Mouse (Mus musculus): ENCODE measurements around the gene Mt1. TPM values are rescaled to one million over a fixed set of nuclear protein-coding genes. Genes with fewer than 3 reads are reported as not detected.
"Not testable (repeated sequence)": the region's sequence is repeated elsewhere in the genome, so short reads cannot be mapped to it uniquely, and the experiment has no call there.

Gene Mt1
- polyA plus RNA-seq (2015; fragmentation: Nextera tagmentation; extraction: Ambion mirVana) = 2,068 and 2,262 TPM in 2 replicates

DNA sequence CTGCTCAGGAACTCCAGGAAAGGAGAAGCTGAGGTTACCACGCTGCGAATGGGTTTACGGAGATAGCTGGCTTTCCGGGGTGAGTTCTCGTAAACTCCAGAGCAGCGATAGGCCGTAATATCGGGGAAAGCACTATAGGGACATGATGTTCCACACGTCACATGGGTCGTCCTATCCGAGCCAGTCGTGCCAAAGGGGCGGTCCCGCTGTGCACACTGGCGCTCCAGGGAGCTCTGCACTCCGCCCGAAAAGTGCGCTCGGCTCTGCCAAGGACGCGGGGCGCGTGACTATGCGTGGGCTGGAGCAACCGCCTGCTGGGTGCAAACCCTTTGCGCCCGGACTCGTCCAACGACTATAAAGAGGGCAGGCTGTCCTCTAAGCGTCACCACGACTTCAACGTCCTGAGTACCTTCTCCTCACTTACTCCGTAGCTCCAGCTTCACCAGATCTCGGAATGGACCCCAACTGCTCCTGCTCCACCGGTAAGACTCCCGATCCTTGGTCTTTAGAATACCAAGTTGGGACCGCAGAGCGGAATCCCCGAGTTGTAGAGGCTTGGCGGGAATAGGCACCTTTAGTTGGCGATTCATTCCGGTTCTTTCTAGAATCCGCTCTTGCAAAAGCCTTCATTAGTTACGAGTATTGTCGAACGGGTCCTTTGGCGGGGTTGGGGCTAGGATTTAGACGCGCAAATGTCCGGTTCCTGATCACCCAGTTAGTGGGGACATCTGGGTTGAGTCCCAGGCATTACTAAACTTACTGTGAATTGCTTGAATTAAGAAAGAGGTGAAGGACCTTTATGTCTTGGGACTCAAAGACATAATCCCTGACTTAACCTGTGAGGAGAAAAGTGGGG is at the start of gene Mt1:
Mt1 (plus strand) TSS at position 226 of the 856 bp plus-strand sequence.
- peak; percentile 86 for ATAC-seq
- peak within 1 kb of the TSS; percentile 87 for H3K27ac ChIP-seq (ENCODE audit: low read depth, low read length)
- under 1% methylated on average over 50 of the region's 50 CpGs for WGBS
- H3K4me3 ChIP-seq (ENCODE audit: low read depth, low read length) = peak within 1 kb of the TSS; percentile 65
- H3K4me2 ChIP-seq (replicated peaks; ENCODE audit: low read depth) = peak within 1 kb of the TSS; percentile 67
- H3K27me3 ChIP-seq (replicated peaks; ENCODE audit: control insufficient read depth, insufficient read depth, low read length) = no peaks in the 10 kb centered on the region
- H3K36me3 ChIP-seq (ENCODE audit: control insufficient read depth, insufficient read depth) = no peaks in the 10 kb centered on the region
- H3K4me1 ChIP-seq (replicated peaks; ENCODE audit: control insufficient read depth, insufficient read depth, low read length) = no peaks in the 10 kb centered on the region
- TF ChIP-seq CTCF (IDR thresholded peaks at IDR 0.05; ENCODE audit: low read depth) = no peak
- peak within 1 kb of the TSS; percentile 67 for H3K9ac ChIP-seq (ENCODE audit: low read depth, low read length)
- no peaks in the 10 kb centered on the region for H3K9me3 ChIP-seq (ENCODE audit: control insufficient read depth)

DNA sequence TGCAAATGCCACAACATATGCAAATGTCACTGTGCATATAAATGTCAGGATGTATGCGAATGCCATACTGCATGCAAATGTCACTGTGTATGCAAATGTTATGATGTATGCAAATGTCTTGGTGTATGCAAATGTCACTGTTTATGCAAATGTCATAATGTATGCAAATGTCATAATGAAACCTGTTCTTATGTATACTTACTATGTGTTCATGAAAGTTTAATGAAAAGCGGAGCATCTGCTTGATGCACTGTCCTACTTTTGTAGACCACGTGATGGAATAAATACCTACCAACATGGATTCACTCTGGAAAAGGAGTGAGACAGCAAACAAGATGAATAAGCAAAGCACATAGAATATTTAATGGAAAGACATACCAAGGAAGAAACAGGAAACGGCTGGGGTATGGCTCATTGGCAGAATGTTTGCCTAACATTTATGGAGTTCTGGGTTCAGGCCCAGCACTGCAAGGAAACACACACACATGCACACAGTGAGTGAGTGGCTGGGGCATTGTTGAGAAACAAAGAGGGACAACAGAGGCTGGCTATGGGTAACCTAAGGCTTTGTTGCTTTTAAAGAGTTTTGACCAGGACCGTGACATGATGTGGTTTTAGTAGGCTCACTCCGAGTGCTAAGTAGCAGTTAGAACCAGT is 49.6 kb upstream of the Mt1 start:
- no peaks in the 10 kb centered on the region for H3K36me3 ChIP-seq (ENCODE audit: control insufficient read depth, insufficient read depth)
- H3K4me2 ChIP-seq (replicated peaks; ENCODE audit: low read depth) = no peak overlapping the region
- H3K4me1 ChIP-seq (replicated peaks; ENCODE audit: control insufficient read depth, insufficient read depth, low read length) = no peaks in the 10 kb centered on the region
- ATAC-seq = no peak
- no peak for TF ChIP-seq CTCF (IDR thresholded peaks at IDR 0.05; ENCODE audit: low read depth)
- H3K27ac ChIP-seq (ENCODE audit: low read depth, low read length) = no peak overlapping the region
- 82% methylated on average over 6 of the region's 6 CpGs for WGBS
- no peak overlapping the region for H3K4me3 ChIP-seq (ENCODE audit: low read depth, low read length)
- no peaks in the 10 kb centered on the region for H3K27me3 ChIP-seq (replicated peaks; ENCODE audit: control insufficient read depth, insufficient read depth, low read length)
- H3K9ac ChIP-seq (ENCODE audit: low read depth, low read length) = no peak overlapping the region
- no peaks in the 10 kb centered on the region for H3K9me3 ChIP-seq (ENCODE audit: control insufficient read depth)

DNA sequence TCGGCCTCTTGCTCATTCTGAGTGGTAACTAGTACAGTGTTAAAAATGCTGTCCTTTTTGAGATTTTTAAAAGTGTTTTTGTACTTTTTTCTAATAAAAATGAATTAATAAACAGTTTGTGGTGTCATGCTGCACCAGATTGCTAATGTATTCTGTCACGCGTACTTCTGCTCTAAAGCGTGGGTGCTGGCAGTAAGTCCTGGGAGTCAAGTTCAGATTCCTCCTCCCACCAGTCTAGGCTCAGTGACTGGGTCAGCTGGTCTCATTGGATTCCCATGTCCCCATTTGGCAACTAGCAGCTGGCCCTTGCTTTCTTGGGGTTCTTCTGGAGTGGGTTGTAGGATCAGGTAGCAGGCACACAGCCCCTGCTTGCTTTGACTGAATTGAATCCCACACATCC is 48.8 kb upstream of the Mt1 start:
- no peak overlapping the region for H3K27ac ChIP-seq (ENCODE audit: low read depth, low read length)
- WGBS = 93% methylated on average over 4 of the region's 4 CpGs
- no peak overlapping the region for H3K9ac ChIP-seq (ENCODE audit: low read depth, low read length)
- no peaks in the 10 kb centered on the region for H3K9me3 ChIP-seq (ENCODE audit: control insufficient read depth)
- no peak overlapping the region for H3K4me3 ChIP-seq (ENCODE audit: low read depth, low read length)
- no peaks in the 10 kb centered on the region for H3K27me3 ChIP-seq (replicated peaks; ENCODE audit: control insufficient read depth, insufficient read depth, low read length)
- no peak for TF ChIP-seq CTCF (IDR thresholded peaks at IDR 0.05; ENCODE audit: low read depth)
- H3K4me1 ChIP-seq (replicated peaks; ENCODE audit: control insufficient read depth, insufficient read depth, low read length) = no peaks in the 10 kb centered on the region
- H3K4me2 ChIP-seq (replicated peaks; ENCODE audit: low read depth) = no peak overlapping the region
- no peak for ATAC-seq
- H3K36me3 ChIP-seq (ENCODE audit: control insufficient read depth, insufficient read depth) = no peaks in the 10 kb centered on the region

DNA sequence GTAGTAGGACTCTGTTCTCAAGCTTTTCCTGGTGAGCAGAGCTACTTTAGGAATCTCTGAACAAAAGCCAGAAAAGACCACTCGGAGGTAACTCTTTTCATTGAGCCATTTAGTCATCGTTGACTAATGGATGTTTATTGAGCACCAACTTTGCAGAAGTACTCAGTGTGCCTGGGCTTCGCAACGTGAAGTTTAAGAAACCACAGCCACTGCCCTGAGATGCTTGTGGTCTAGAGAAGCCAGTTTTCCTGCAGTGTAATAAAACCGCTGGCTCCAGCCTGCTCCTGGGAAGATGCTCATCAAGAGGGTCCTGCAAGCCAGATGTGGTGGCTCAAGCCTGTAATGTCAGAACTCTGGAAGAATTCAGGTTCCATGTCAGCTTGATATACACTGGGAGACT is 46.8 kb upstream of the Mt1 start:
- Histone ChIP-seq H3K27ac (ENCODE audit: low read depth, low read length) (no peak overlapping the region), H3K27me3 (replicated peaks; ENCODE audit: control insufficient read depth, insufficient read depth, low read length) (no peaks in the 10 kb centered on the region), H3K4me2 (replicated peaks; ENCODE audit: low read depth) (no peak overlapping the region), H3K4me1 (replicated peaks; ENCODE audit: control insufficient read depth, insufficient read depth, low read length) (peaks cover 5% of the 10 kb centered on the region; the same call in 1 of the 2 replicates), H3K4me3 (ENCODE audit: low read depth, low read length) (no peak overlapping the region), H3K9me3 (ENCODE audit: control insufficient read depth) (no peaks in the 10 kb centered on the region), H3K9ac (ENCODE audit: low read depth, low read length) (no peak overlapping the region), H3K36me3 (ENCODE audit: control insufficient read depth, insufficient read depth) (no peaks in the 10 kb centered on the region)
- ATAC-seq = no peak
- no peak for TF ChIP-seq CTCF (IDR thresholded peaks at IDR 0.05; ENCODE audit: low read depth)
- 61% methylated on average over 5 of the region's 5 CpGs for WGBS

DNA sequence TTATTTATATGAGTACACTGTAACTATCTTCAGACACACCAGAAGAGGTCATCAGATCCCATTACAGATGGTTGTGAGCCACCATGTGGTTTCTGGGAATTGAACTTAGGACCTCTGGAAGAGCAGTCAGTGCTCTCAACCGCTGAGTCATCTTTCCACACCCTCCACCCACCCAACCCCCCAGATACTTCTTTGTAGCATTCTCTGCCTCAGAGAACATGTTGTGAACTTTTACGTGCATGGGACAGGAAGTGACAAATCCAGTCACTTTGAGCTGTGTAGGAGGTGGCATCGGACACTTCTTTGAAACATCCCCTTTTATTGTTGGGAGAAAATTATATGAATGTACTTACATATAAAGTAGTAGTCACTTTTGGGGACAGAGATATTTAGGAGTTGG is 44.3 kb upstream of the Mt1 start:
- H3K27ac ChIP-seq (ENCODE audit: low read depth, low read length); H3K4me2 ChIP-seq (replicated peaks; ENCODE audit: low read depth); H3K27me3 ChIP-seq (replicated peaks; ENCODE audit: control insufficient read depth, insufficient read depth, low read length); H3K9me3 ChIP-seq (ENCODE audit: control insufficient read depth); H3K36me3 ChIP-seq (ENCODE audit: control insufficient read depth, insufficient read depth); H3K9ac ChIP-seq (ENCODE audit: low read depth, low read length); ATAC-seq; H3K4me3 ChIP-seq (ENCODE audit: low read depth, low read length); H3K4me1 ChIP-seq (replicated peaks; ENCODE audit: control insufficient read depth, insufficient read depth, low read length): not testable (repeated sequence)
- 36% methylated on average over 3 of the region's 3 CpGs for WGBS

DNA sequence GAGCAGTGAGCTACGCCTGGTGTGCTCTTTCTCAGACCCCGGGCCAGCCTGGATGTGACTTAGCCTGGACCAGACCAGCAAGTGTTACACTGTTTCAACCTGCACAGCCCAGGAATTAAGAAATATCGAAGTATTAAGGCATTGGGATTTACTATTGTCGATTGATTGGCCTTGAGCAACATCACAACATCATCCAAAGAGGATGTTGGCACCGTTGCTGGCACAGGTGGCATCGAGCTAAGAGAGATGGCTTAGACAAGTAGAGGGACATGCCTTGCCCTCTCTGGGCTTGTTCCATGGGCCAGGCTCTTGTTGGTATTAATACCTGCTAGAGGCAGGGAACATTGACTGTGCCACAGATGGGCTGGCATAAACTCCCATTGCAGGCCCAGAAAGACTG is 43.3 kb upstream of the Mt1 start:
- H3K27me3 ChIP-seq (replicated peaks; ENCODE audit: control insufficient read depth, insufficient read depth, low read length) = no peaks in the 10 kb centered on the region
- H3K36me3 ChIP-seq (ENCODE audit: control insufficient read depth, insufficient read depth) = no peaks in the 10 kb centered on the region
- peaks cover 5% of the 10 kb centered on the region; the same call in 1 of the 2 replicates for H3K4me1 ChIP-seq (replicated peaks; ENCODE audit: control insufficient read depth, insufficient read depth, low read length)
- H3K9ac ChIP-seq (ENCODE audit: low read depth, low read length) = no peak overlapping the region
- H3K9me3 ChIP-seq (ENCODE audit: control insufficient read depth) = no peaks in the 10 kb centered on the region
- no peak for ATAC-seq
- no peak overlapping the region for H3K27ac ChIP-seq (ENCODE audit: low read depth, low read length)
- 89% methylated on average over 6 of the region's 6 CpGs for WGBS
- no peak overlapping the region for H3K4me2 ChIP-seq (replicated peaks; ENCODE audit: low read depth)
- TF ChIP-seq CTCF (IDR thresholded peaks at IDR 0.05; ENCODE audit: low read depth) = no peak
- no peak overlapping the region for H3K4me3 ChIP-seq (ENCODE audit: low read depth, low read length)
